Mouse (Mus musculus) G1E (cell line): ENCODE results near the gene Mfap5. TPM values are rescaled to one million over a fixed set of nuclear protein-coding genes. Genes with fewer than 3 reads are reported as not detected.
"Not testable (repeated sequence)": the region's sequence is repeated elsewhere in the genome, so short reads cannot be mapped to it uniquely, and the experiment has no call there.

Source experiments
- ATAC-seq: 2 replicates; pipeline ENCODE4 v1.8.0; 2016; ENCODE audit warnings: mild to moderate bottlenecking; ENCODE audit not compliant: insufficient number of reproducible peaks, poor library complexity, low FRiP score, severe bottlenecking; ENCODE audit errors: extremely low read depth
- DNase-seq: peaks from one replicate; pipeline ENCODE4 v3.0.0; 2012; ENCODE audit warnings: low spot score
- H3K27me3 ChIP-seq: 2 replicates; pipeline ENCODE4 v1.6.1; 2012; ENCODE audit warnings: mild to moderate bottlenecking, low read length, inconsistent platforms; ENCODE audit not compliant: insufficient read depth
- H3K36me3 ChIP-seq: replicated peaks from 2 replicates; pipeline ENCODE3; 2012; ENCODE audit warnings: mild to moderate bottlenecking, inconsistent platforms
- H3K4me1 ChIP-seq: 2 replicates; pipeline ENCODE4 v1.6.1; 2012; ENCODE audit warnings: low read depth, low read length, inconsistent platforms, mixed read lengths; ENCODE audit not compliant: insufficient read depth
- H3K4me3 ChIP-seq: 2 replicates; pipeline ENCODE4 v1.5.1; 2012; ENCODE audit warnings: low read depth, mild to moderate bottlenecking, inconsistent platforms, low read length, moderate library complexity, mixed read lengths
- H3K9me3 ChIP-seq: replicated peaks from 2 replicates; pipeline ENCODE4 v1.6.1; 2012; ENCODE audit warnings: inconsistent platforms
- CTCF ChIP-seq: IDR thresholded peaks from 2 replicates; pipeline ENCODE4 v1.5.1; 2012; ENCODE audit warnings: low read depth, low read length, inconsistent platforms, mixed read lengths
- GATA1 ChIP-seq: IDR thresholded peaks from 2 replicates; pipeline ENCODE4 v1.6.1; 2012; ENCODE audit warnings: borderline replicate concordance, low read length, inconsistent platforms, mixed read lengths
- GATA2 ChIP-seq: IDR thresholded peaks from 2 replicates; pipeline ENCODE4 v1.6.1; 2012; ENCODE audit warnings: low read depth, low read length, inconsistent platforms, borderline replicate concordance
- POLR2AphosphoS5 ChIP-seq: IDR thresholded peaks from 2 replicates; pipeline ENCODE4 v1.6.1; 2012; ENCODE audit warnings: low read depth, low read length, inconsistent platforms; ENCODE audit not compliant: insufficient replicate concordance
- TAL1 ChIP-seq: conservative IDR thresholded peaks from 2 replicates; pipeline ENCODE4 v1.6.1; 2012; ENCODE audit warnings: low read depth, low read length, inconsistent platforms, mixed read lengths
- polyA plus RNA-seq: library from polyadenylated mRNA; stranded (reverse); fragments of >175 nt; gene quantifications from 2 replicates; pipeline ENCODE4 v1.2.3, GENCODE M21; 2012
- total RNA-seq, 2 experiments: library from RNA; stranded (forward) in 1 of 2; stranded (reverse) in 1 of 2; fragments of 200-1000 nt in 1 of 2; fragments of >200 nt in 1 of 2; fragmentation: Nextera tagmentation in 1 of 2; gene quantifications; 2 replicates each; pipeline ENCODE4 v1.2.3; 2014 to 2017

The Mfap5 gene
- total and polyA plus RNA-seq, 3 experiments: 0.11 TPM; not detected in 2

DNA sequence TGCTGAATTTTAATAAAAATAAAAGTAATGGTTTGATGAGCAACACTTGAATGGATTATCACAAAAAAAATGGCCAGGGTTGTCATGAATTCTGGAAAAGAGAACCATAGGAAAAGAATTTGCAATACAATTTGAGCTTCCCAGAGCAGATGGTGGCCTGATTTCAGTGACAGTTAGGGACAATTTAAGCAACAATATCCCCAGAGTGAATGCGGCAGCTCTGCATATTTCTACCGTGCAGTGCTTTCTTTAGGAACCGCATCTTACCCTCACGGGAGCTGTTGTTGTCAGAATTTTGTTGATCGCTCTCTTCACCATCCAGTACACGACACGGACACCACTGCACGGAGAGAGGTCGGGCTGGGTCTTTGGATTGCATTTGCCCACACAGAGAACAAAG lies 33.9 kb downstream of the Mfap5 start:
- TF ChIP-seq CTCF (no peak), TAL1 (no peak)
- no peaks in the 10 kb centered on the region for H3K27me3 ChIP-seq

DNA sequence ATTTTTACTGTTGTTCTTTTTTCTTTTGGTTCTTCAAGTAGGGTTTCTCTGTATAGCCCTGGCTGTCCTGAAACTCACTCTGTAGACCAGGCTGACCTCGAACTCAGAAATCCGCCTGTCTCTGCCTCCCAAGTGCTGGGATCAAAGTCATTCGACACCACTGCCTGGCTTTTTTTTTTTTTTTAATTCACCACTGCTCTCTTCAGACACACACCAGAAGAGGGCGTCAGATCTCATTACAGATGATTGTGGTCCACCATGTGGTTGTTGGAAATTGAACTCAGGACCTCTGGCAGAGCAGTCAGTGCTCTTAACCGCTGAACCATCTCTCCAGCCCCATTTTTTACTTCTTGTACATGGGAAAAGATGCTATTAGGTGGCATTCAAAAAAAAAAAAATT lies 36.8 kb downstream of the Mfap5 start:
- H3K27me3 ChIP-seq, H3K9me3 ChIP-seq, ATAC-seq, H3K4me3 ChIP-seq, H3K4me1 ChIP-seq, DNase-seq, H3K36me3 ChIP-seq: not testable (repeated sequence)

More for the DNA sequence above, 33.9 kb downstream of the Mfap5 start:
- ATAC-seq: no peak
- DNase-seq: no peak
- Histone ChIP-seq H3K4me1 (no peaks in the 10 kb centered on the region), H3K4me3 (no peak overlapping the region), H3K36me3 (no peaks in the 10 kb centered on the region), H3K9me3 (no peaks in the 10 kb centered on the region)

DNA sequence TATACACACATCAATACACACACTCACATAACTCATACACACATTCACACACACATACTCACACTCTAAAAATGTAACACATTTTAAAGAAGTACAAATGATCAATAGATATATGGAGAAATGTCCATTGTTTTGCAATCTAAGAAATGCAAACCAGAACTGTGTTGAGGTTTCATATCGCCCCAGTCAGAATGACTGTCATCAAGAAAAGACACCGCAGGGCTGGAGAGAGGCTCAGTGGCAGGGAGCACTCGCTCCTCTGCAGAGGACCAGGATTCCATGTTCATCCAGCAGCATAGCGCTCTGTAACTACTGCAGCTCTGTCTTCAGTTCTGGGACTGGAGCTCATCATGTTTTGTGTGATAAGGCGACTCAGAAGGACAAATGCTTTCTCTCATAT lies 37.9 kb downstream of the Mfap5 start:
- no peaks in the 10 kb centered on the region for H3K36me3 ChIP-seq
- ATAC-seq: no peak
- H3K4me1 ChIP-seq: no peaks in the 10 kb centered on the region
- no peaks in the 10 kb centered on the region for H3K9me3 ChIP-seq
- no peak for DNase-seq
- no peak overlapping the region for H3K4me3 ChIP-seq
- 0 out of 2 replicates have a peak, but pooled peaks cover 3% of the 10 kb centered on the region for H3K27me3 ChIP-seq
- TF ChIP-seq TAL1 (no peak), GATA2 (no peak), GATA1 (no peak), POLR2AphosphoS5 (no peak), CTCF (no peak)

DNA sequence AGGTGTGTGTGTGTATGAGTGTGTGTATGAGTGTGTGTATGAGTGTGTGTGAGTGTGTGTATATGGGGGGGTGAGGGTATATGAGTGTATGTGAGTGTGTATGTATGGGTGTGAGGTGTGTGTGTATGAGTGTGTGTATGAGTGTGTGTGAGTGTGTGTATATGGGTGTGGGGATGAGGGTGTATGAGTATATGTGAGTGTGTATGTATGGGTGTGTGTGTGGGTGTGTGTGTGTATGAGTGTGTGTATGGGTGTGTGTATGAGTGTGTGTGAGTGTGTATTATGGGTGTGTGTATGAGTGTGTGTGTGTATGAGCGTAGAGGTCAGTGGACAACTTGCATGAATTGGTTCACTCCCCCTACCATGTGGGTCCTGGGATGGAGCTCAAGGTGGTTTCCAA lies 39.0 kb downstream of the Mfap5 start:
- TF ChIP-seq GATA1 (no peak), TAL1 (no peak), GATA2 (no peak), CTCF (no peak), POLR2AphosphoS5 (no peak)
- DNase-seq (no peak), ATAC-seq (no peak)
- Histone ChIP-seq H3K4me3 (no peak overlapping the region), H3K27me3 (0 out of 2 replicates have a peak, but pooled peaks cover 3% of the 10 kb centered on the region), H3K9me3 (no peaks in the 10 kb centered on the region), H3K4me1 (no peaks in the 10 kb centered on the region), H3K36me3 (no peaks in the 10 kb centered on the region)

DNA sequence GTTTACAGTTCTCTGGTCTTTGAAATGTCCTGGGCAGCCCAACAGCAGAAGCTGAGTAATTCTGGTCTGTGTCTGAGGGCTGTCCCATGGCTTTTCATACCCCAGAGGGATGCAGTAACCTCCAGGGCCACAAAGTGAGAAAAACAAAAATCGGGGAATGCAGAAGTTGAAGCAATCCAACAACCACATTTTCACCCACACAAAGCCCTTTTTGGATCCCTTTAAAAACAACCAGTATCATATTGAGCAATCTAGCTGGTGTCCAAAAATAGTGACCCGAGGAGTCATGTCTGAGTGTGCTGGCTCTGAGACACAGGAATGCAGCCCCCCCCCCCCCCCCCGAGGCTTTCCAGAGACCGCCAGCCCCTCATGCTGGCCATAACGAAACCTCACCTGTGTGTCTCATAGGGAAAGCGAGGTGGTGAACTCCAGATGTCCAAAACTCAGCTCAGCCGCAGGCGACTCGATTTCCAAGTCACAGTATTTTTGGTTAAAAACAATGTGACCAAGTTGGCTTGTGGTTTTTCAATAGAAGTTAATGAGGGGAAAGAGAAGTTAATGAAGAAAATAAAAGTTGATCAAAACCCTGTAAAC lies 39.7 kb downstream of the Mfap5 start:
- no peaks in the 10 kb centered on the region for H3K4me1 ChIP-seq
- no peaks in the 10 kb centered on the region for H3K36me3 ChIP-seq
- no peak for TF ChIP-seq GATA1
- TF ChIP-seq POLR2AphosphoS5: no peak
- no peak for TF ChIP-seq TAL1
- no peak for TF ChIP-seq CTCF
- no peak for TF ChIP-seq GATA2
- H3K27me3 ChIP-seq: 0 out of 2 replicates have a peak, but pooled peaks cover 3% of the 10 kb centered on the region
- no peaks in the 10 kb centered on the region for H3K9me3 ChIP-seq
- H3K4me3 ChIP-seq: no peak overlapping the region
- ATAC-seq (no peak), DNase-seq (no peak)

DNA sequence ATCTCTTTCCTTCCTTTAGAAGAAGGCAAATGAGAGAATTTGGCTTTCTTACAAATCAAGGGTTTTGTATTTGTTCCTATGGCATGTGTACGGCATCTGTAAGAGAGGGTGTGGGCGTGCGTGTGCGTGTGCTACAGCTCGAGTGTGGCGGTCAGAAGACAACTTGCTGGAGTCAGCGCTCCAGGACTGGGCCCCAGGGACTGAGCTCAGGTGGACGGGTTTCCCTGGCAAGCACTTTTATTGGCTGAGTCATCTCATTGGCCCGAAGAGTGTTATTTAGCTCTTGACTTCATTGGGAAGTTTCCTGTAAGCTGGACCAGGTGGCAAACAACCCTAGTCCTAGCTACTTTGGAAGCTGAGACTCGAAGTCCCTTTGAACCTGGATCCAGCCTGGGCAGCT lies 40.3 kb downstream of the Mfap5 start:
- Histone ChIP-seq H3K4me1 (no peaks in the 10 kb centered on the region), H3K36me3 (no peaks in the 10 kb centered on the region), H3K9me3 (no peaks in the 10 kb centered on the region), H3K27me3 (0 out of 2 replicates have a peak, but pooled peaks cover 3% of the 10 kb centered on the region), H3K4me3 (no peak overlapping the region)
- no peak for TF ChIP-seq TAL1
- TF ChIP-seq CTCF: no peak
- TF ChIP-seq GATA1: no peak
- no peak for TF ChIP-seq POLR2AphosphoS5
- TF ChIP-seq GATA2: no peak
- ATAC-seq: no peak
- no peak for DNase-seq

DNA sequence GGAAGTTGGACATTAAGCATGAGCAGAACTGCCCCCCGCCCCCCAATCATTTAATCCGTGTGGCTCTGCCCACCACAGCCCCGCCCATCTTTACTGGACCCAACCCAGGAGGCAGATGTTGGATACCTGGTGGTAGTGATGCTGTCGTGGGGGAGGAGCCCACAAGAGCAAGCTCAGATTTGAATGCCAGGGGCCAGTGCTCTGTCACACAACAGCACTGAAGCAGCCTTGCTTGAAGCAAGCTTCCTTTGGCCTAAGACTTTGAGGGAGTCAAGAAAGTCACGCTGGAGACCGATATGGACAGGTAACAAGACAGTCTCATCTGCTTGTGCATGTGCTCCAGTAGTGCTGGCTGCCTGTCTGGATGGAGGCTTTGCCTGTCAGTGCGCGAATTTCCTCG lies 48.0 kb downstream of the Mfap5 start, which contains the start of gene Aicda:
TSS of gene Aicda (plus strand) at position 196 of the 400 bp plus-strand sequence.
- DNase-seq: no peak
- Histone ChIP-seq H3K4me3 (no peak within 1 kb of the TSS), H3K9me3 (no peaks in the 10 kb centered on the region), H3K36me3 (no peaks in the 10 kb centered on the region), H3K4me1 (peaks cover 8% of the 10 kb centered on the region; the same call in 1 of the 2 replicates), H3K27me3 (peaks cover 12% of the 10 kb centered on the region)
- TF ChIP-seq TAL1: no peak
- no peak for TF ChIP-seq GATA2
- TF ChIP-seq POLR2AphosphoS5: no peak
- TF ChIP-seq CTCF: no peak
- TF ChIP-seq GATA1: no peak
- ATAC-seq: no peak
